Mouse (Mus musculus) embryo, embryonic 9.5 days (tissue): ENCODE measurements around the gene Mrps27.

Source experiments
- DNase-seq: peaks from one replicate; pipeline ENCODE4 v3.0.0-alpha.2; 2017; ENCODE audit errors: extremely low spot score

Mrps27 gene

GRCm38 (mm10) chr13:99351596-99351995 lies 7.0 kb downstream of the Mrps27 start:
- no peak for DNase-seq

DNA sequence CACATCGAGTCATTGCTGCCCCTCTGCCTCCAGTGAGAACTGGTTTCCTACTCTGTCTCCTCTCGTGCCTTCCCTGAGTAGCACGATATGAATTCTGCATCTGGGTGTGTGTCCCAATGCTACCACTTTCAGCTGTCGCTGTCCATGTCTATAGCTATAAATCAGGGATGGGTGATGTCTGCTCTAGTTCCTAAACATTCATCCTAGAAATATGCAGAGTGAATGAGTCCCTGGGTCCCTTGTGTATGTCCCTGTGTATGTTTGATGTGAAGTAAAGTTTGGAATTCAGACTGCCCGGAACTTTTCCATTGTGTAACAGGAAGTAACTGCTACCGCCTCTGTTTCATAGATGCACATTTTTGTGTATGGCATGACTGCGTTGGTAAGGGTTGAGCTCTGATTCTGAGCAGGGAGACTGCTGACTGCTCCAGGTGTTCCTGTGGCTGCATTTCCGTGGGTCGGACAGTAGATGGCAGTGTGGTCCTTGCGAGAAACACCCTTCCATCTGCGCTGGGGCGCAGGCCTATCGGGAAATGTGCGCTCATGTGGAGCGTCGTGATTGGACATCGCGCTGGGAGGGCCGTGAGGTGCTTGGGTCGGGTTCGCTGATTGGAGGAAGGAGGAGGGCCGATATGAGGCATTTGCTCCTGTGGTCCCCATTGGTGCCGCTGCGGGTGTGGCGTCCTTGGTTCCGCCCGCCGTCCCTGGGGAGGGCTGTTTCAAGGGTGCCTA lies 8.3 kb downstream of the Mrps27 start:
- DNase-seq, result peak; percentile 93

- no peak for DNase-seq
Observed at GRCm38 (mm10) chr13:99353490-99353851, 8.9 kb downstream of the Mrps27 start.

GRCm38 (mm10) chr13:99355072-99355471 lies 10.5 kb downstream of the Mrps27 start:
- DNase-seq, result no peak

DNA sequence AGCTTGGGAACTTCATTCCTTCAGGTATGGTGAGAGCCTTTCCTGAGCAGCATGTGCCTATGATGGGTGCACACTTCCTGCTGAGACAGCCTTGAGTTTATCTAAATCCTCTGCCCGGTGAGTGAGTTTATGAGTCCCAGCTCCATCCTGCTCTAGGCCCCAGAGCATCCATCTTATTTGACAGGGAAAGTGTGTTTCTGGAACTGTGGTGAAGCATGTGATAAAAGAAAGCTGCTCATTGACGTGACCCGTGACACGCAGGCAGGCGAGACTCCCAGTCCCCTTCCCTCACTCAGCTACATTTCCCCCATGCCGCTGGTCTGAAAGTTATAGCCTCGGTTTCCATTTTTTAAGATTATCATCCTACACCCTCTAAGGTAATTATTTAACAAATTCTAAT lies 11.3 kb downstream of the Mrps27 start:
- no peak for DNase-seq

- no peak for DNase-seq
Observed at GRCm38 (mm10) chr13:99356428-99357265, 12.1 kb downstream of the Mrps27 start.

DNA sequence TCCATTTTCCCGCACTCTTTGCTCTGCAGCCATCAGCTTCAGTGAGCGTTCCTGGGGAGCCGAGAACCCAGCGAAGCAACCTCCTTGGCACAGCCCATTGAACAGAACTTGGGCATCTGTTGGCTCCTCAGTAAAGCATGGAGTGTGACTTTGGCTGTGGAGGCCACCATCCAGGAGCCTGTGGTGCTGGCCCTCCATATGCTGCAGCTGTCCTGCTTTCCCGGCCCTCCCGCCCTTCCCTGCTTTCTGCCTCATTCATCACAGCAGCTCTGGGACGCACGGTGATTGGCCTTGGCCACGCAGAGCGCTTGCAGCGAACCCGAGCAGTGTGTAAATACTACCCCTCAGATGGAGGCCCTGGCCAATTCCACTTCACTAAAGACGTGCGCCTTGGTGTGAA lies 14.3 kb downstream of the Mrps27 start:
- no peak for DNase-seq

DNA sequence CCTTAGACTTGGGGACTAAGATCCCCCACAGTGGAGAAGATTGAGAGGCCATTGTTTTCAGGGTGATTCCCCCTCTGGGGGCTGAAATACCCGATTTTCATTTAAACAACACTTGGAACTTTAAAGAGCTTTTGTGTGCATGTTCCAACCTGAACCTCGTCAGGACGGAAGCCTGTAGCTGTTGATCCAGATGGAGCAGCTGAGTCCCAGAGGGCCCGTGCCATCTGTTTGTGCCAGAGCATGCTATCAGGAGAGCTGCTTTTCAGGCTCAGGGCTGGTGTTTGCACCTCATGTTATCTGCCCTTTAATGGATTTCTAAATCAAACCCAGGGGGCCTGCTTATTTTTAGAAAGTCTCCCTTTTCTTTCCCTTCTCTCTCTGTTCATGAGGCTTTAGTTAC lies 19.3 kb downstream of the Mrps27 start:
- no peak for DNase-seq

GRCm38 (mm10) chr13:99366422-99367175 lies 22.0 kb downstream of the Mrps27 start:
- no peak for DNase-seq

GRCm38 (mm10) chr13:99367554-99368174 lies 23.1 kb downstream of the Mrps27 start:
- DNase-seq, result no peak

DNA sequence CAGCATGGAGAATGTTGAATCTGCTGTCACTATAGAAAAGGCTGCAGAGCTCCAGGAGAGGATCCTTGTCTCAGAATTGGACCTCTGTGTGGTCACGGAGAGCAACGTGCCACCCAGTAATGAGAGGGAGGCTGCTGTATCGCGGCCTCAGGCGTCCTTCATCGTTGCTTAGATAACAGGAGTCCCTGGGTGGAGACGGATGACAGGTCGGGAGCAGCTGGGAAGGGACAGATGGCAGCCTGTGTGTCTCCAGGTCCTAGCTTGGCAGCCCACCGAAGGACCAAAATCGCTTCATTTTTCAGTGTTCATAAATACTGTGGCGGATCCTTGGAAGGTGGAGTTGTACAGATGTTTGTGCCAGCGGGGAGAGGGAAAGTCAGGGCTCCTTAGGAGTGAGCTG lies 24.5 kb downstream of the Mrps27 start:
- no peak for DNase-seq

DNA sequence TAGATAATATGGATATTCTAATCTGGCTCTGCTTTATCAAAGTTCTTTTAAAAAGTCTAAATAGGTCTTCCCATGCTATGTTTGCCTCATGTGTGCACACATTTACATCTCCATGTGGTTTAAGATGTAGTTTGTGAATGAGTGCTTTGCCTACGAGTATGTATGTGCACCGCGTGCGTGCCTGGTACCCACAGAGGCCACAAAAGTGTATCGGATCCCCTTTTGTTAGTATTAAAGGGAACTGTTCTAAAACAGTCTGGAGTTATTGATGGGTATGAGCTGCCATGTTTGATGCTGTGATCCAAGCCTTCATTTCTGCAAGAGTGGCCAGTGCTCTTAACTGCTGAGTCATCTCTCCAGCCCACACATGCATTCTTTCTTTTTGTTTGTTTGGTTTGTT lies 26.7 kb downstream of the Mrps27 start:
- DNase-seq, result no peak

- DNase-seq, result no peak
Observed at GRCm38 (mm10) chr13:99373684-99374083, 29.1 kb downstream of the Mrps27 start.

DNA sequence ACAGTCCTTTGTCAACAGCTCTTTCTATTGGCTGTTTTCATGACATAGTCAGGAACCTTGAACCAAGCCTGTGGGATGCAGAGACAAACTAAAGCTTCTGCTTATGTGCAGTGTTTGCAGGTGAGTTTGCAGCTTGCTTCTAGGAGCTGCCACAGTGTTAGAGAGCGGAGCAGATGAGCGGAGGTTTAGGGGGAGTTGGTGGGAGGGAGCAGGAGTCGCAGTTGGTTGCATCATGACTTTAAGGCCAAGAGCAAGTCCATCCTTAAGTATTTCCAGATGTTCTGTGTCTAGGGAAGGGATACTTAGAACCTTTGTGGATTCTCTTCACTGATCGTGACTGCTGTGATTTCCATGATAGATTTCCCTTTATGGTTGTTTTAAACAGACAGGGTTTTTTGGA lies 29.6 kb downstream of the Mrps27 start:
- DNase-seq, result no peak

DNA sequence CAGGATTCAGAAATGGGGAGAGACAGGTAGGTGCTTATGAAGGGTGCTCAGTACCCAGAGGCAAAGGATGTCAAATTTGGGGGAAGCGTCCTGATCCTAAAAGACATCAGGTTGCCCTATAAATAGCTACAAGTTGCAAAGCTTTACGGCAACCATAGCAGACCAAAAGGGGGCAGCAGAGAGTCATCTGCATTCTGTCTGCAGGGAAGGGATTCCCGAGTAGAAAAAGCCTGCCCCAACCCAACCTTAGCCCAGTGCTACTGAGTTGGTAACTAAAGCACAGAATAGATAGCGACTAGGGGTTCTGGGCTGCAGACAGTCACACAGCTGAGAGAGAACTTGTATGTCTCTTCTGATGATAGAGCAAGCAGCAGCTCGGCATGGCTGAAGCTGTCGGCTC lies 31.0 kb downstream of the Mrps27 start:
- DNase-seq, result peak; percentile 80

DNA sequence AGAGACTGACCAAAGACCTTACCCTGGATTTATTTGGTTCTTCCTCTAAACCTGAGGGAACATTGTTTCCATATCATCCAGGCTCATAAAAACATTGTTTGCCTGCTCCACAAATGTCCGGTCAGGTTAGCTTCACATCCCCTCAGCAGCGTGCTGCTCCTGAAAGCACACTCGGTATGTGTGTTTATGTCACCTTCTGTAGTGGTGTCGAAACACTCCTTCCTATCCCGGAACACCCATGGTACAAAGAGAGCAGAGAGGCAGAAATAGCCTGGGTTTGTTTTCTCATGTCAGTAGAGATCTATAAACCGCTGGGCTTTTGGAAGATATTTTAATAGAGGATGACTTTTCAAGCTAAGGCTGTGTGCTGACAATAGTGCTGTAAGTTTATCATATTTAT lies 32.5 kb downstream of the Mrps27 start:
- no peak for DNase-seq

DNA sequence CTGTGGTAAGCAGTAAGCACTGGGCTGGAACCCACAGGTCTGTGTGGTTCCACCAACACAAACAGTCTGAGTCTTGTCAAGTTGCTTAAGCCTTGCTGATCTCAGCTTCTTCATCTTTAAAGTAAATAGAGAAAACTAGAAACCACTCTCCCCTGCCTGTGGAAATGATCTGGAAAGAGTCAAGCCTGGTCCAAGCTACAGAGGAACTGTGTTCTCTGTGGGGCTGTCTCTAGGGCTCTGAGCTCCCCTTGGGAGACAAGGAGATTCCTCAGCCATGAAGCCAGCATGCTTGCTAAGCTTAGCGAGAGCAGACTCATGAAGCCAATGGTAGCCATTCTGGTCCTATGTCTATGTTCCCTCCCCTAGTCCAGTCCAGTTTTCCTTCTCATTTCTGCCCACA lies 33.6 kb downstream of the Mrps27 start:
- no peak for DNase-seq

- no peak for DNase-seq
Observed at GRCm38 (mm10) chr13:99382373-99382772, 37.8 kb downstream of the Mrps27 start.

- no peak for DNase-seq
Observed at GRCm38 (mm10) chr13:99384555-99385203, 40.1 kb downstream of the Mrps27 start.

DNA sequence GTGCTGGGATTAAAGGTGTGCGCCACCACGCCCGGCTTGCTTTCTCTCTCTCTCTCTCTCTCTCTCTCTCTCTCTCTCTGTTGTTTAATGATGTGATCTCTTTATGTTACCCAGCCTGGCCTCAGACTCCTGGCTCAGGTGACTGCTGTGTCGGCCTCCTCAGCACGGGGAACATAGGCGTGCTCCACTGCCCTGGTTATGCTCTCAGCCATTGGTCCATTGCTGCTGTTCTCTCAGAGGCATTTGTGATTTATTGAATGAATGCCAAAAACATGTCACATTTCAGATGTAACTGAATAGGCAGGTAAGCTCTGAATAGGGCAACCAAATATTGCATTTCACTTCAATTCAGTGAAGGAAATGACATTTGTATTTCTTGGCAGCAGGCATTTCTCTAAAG lies 41.3 kb downstream of the Mrps27 start:
- DNase-seq, result no peak

DNA sequence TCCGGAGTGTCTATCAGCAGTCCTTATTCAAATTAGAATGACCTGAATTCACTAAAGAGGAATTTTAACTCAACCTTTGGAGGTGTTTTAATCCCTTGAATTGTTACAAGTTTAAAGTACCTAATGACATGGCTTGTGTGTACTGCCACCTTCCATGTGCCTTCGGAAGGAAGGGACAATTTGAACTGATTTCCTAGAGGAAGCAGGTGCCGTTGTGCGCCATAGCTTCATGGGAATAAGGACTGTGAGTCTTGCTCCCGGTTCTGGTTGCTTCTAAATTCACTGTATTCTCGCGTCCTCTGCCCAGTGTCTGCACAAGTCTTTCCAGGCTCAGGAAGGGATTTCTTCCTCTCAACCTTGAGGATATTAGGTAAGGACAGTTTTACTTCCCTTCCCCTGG lies 41.8 kb downstream of the Mrps27 start:
- no peak for DNase-seq
